Mouse (Mus musculus) heart, postnatal 10 days (tissue): ENCODE measurements at regions not wholly inside any gene's neighbourhood (a gene's known extent, or its start where the extent isn't known, plus 50 kb on each side); places are given as distances from the start of the nearest gene placed in this dataset.
A peak's percentile ranks its signal among the peaks of the same experiment; 100 is the strongest.
"Not testable (repeated sequence)": the region's sequence is repeated elsewhere in the genome, so short reads cannot be mapped to it uniquely, and the experiment has no call there.

Source experiments
- DNase-seq, 2 experiments: peaks; one replicate each; pipeline ENCODE4 v3.0.0; 2021
- intact Hi-C: fragments of 180-260 bp; cut with DNase I; formaldehyde crosslinking; loops from one replicate; pipeline ENCODE4 v1.15.1; 2025
- microRNA-seq, 2 experiments: library from miRNA; unstranded; fragments of <30 nt; microRNA quantifications; one replicate each; pipeline ENCODE4 v1.2.0; 2022

DNA sequence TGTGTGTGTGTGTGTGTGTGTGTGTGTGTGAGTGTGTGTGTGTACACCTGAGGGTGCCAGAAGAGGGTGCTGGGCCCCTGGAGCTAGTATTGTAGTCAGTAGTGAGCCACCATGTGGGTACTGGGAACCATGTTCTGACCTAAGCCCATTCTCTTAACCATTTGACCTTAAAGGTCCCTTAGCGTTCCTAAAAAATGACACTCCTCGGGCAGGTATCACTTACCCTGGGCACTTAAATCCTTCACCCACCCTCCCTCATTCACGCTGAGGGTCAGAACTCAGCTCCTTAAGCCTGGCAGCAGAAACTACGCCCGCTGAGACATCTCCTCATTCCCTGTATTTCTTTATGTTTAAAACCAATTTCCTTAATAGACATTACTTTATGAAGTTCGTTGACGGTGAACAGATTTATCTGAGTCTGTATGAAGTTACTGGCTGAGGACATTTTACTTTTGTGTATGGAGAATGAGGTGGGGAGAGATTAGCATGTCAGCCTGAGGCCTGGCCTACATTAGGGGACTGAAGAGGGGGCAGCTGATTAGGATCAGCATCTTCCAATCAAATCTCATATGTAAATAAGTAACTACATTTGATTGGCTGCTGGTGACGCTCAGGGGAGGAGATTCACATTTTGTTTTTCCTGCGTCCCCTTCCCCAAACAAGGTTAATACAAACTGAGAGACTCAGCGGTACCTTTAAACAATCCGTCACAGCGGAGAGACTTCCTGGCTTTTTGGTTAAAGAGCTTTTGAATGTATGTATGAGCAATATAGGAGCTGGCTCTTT is 61.8 kb upstream of the Gadl1 start:
- intact Hi-C loops = no loop called here

DNA sequence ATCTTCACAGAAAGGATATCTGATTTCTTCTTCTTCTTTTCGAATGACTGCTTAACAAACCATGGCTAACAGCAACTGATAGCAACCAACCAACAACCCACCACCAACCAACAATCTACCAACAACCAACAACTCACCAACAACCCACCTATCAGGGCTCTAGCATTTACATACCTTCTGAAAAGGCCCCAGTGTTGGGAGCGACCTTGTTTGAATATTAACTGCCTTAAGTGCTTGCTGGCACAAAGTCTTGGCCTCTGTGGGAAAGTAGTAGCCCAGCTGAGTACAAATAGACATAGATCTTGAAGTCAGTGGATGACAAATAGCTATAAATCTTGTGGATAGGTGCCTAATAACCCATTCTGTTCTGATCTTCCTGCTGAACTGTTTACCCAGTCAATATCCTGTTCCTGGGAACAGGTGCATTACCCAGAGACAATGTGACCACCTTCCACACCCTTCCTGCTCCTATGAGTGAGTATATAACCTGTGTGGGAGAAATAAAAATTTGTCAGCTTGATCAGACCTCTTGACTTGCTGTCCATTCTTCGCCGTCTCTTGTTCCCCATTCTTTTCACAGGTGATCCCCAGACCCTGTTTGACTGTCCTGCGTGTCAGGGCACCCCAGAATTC is 55.9 kb upstream of the Gadl1 start:
- DNase-seq, intact Hi-C loops: not testable (repeated sequence)

More for the DNA sequence above, 61.8 kb upstream of the Gadl1 start:
- DNase-seq = no peak

DNA sequence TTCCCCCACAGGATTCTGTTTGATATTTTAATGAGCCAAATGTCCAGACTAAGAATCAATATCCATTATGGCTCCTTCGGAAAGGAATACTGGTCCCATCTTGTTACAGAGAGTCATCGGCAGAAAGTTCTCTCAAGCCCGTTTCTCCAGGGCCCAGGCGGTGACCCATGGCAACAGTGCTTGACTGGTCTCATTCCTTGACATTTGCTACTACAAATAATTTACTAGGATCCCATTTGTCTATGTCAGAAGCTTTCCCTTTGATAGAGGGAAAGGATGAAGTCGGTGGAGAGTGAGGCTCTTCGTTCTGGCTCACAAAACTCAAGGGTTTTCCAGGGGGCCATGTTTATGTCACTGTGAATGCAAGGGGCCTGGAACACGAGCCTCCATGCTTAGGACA is 52.0 kb upstream of the Gadl1 start:
- intact Hi-C loops = loop anchor here (5.0 kb wide), 1 partner anchor 145 kb away; no protein-coding TSS in a partner anchor
- no peak for DNase-seq

DNA sequence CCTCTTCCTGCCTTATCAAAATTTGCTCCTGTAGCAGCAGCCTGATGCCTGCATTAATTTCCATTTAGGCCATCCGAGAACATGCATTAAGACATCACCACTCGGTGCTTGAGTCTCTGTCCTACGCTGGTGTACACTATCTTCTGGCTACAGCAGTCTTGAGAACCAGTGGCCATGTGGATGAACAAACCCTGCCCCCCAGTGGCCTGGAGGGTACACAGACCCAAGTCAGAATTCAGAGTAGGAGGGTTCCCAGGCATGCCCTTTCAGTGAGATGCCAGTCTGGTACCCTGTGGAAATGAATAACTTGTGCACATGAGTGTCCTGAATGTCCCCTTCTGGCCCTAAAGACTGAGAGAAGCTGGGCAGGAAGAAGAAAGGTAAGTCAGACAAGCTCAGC is 50.4 kb upstream of the Gadl1 start:
- intact Hi-C loops = loop anchor here (5.0 kb wide), 1 partner anchor 147 kb away; no protein-coding TSS in a partner anchor

More for the DNA sequence above, 50.4 kb upstream of the Gadl1 start:
- peak; percentile 12 to 18 for DNase-seq

Small RNAs in the stretch of these regions (microRNA-seq; reads per million reads assigned to microRNA genes)
- gene Gm22243 = 0 reads per million in 2 experiments
- gene Gm25510 = 0 reads per million in 2 experiments
- gene Gm26303 = 0 reads per million in 2 experiments
- gene Mir467h = 0 reads per million in 2 experiments
